ENCODE assay signal across 19 mouse cellular contexts in the genomic region with DNA sequence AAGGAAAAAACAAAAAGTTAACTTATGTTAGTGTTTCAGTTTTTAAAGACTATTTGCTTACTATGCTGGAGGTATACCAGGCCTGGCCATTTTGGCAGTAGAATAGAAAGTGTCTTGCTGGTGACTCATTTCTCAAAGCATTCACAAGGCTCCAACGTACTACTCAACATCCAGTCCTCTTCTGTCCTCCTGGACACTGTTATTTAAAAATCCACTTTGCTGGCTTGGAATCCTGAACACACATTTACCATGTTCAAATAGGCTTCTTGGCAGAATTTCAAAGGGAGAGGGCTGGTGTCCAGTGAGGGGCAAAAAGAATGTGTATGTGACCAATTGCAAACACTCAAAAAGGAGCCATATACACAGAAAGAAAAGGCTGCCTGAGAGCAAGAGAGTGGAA.
DNase-seq lines count a peak whose midpoint lies in the region; ATAC-seq and TF ChIP-seq lines count a peak whose summit lies in the region.
"Had no signal": no experiment of that assay in that cellular context is flagged by ENCODE, and none has a peak within 500 bp of the region (broad histone marks: within the 10 kb centered on the region; RNA-seq: fewer than 3 reads in every experiment).

No protein-coding gene starts in this region.

- no peak overlapping the region for H3K4me3 ChIP-seq in heart, embryonic 10.5 days
- no peak overlapping the region for H3K4me3 ChIP-seq in liver, embryonic 16.5 days (ENCODE audit: low read depth, low read length)
- H3K4me3 ChIP-seq in liver, embryonic 12.5 days = no peak overlapping the region
- no peak overlapping the region for H3K4me3 ChIP-seq in lung, postnatal 0 days (ENCODE audit: low read depth, low read length)
- H3K4me3 ChIP-seq: embryonic facial prominence, embryonic 13.5 days; hindbrain, embryonic 15.5 days had no signal

- WGBS in heart, embryonic 10.5 days = 77% methylated on average over 1 of the region's 1 CpGs
- 31% methylated on average over 1 of the region's 1 CpGs for WGBS in liver, embryonic 16.5 days (ENCODE audit: insufficient replicate concordance)
- WGBS in liver, embryonic 12.5 days (ENCODE audit: insufficient replicate concordance) = 54% methylated on average over 1 of the region's 1 CpGs
- WGBS in lung, postnatal 0 days = 34% methylated on average over 1 of the region's 1 CpGs

- TF ChIP-seq CTCF in lung, postnatal 0 days (IDR thresholded peaks at IDR 0.05) = no peak

- 0 out of 2 replicates have a peak, but pooled peaks have one; percentile 39 for ATAC-seq in liver, embryonic 16.5 days (ENCODE audit: low read depth)
- ATAC-seq in liver, embryonic 12.5 days = no peak
- peak; percentile 67 for ATAC-seq in lung, postnatal 0 days
- ATAC-seq: forebrain, embryonic 14.5 days had no signal

- intact Hi-C loops in gastrocnemius, postnatal 14 days (cut with DNase I; ENCODE audit: low total_unique reads) = no loop called here

- no peaks in the 10 kb centered on the region for H3K27me3 ChIP-seq in heart, embryonic 10.5 days (ENCODE audit: insufficient read depth, poor library complexity, severe bottlenecking)
- H3K27me3 ChIP-seq in liver, embryonic 16.5 days (ENCODE audit: control insufficient read depth, insufficient read depth, low read depth, low read length) = no peaks in the 10 kb centered on the region
- no peaks in the 10 kb centered on the region for H3K27me3 ChIP-seq in liver, embryonic 12.5 days (replicated peaks)
- H3K27me3 ChIP-seq in lung, postnatal 0 days (replicated peaks; ENCODE audit: insufficient read depth, low read length) = no peaks in the 10 kb centered on the region
- H3K27me3 ChIP-seq: CH12.LX; embryonic facial prominence, embryonic 13.5 days; hindbrain, embryonic 15.5 days had no signal

- peaks cover 9% of the 10 kb centered on the region; the same call in 1 of the 2 replicates for H3K4me1 ChIP-seq in heart, embryonic 10.5 days
- no peaks in the 10 kb centered on the region for H3K4me1 ChIP-seq in liver, embryonic 16.5 days (ENCODE audit: control insufficient read depth, low read depth, low read length)
- no peaks in the 10 kb centered on the region for H3K4me1 ChIP-seq in liver, embryonic 12.5 days
- H3K4me1 ChIP-seq in lung, postnatal 0 days (ENCODE audit: insufficient read depth, low read depth, low read length) = no peaks in the 10 kb centered on the region
- H3K4me1 ChIP-seq: hindbrain, embryonic 15.5 days had no signal

- no peaks in the 10 kb centered on the region for H3K36me3 ChIP-seq in heart, embryonic 10.5 days
- H3K36me3 ChIP-seq in liver, embryonic 16.5 days (ENCODE audit: control insufficient read depth, insufficient read depth) = no peaks in the 10 kb centered on the region
- no peaks in the 10 kb centered on the region for H3K36me3 ChIP-seq in liver, embryonic 12.5 days
- H3K36me3 ChIP-seq in lung, postnatal 0 days (ENCODE audit: insufficient read depth, low read length) = no peaks in the 10 kb centered on the region
- H3K36me3 ChIP-seq: embryonic facial prominence, embryonic 13.5 days; hindbrain, embryonic 15.5 days had no signal

- no peaks in the 10 kb centered on the region for H3K9me3 ChIP-seq in heart, embryonic 10.5 days
- H3K9me3 ChIP-seq in liver, embryonic 16.5 days (replicated peaks; ENCODE audit: control insufficient read depth, low read length) = no peaks in the 10 kb centered on the region
- H3K9me3 ChIP-seq in liver, embryonic 12.5 days (replicated peaks) = no peaks in the 10 kb centered on the region
- H3K9me3 ChIP-seq in lung, postnatal 0 days (ENCODE audit: low read length) = no peaks in the 10 kb centered on the region
- H3K9me3 ChIP-seq: embryonic facial prominence, embryonic 13.5 days; hindbrain, embryonic 15.5 days had no signal

- peak; percentile 29 for DNase-seq in heart, adult 11 months
- DNase-seq in heart, embryonic 10.5 days (ENCODE audit: low spot score) = no peak
- DNase-seq in lung, postnatal 0 days (ENCODE audit: low spot score) = peak; percentile 42
- DNase-seq in lung, postnatal 4 days = no peak
- DNase-seq in Muller cell, postnatal 12 days (ENCODE audit: inconsistent ontology term) = peak; percentile 63
- no peak for DNase-seq in gastrocnemius, postnatal 14 days
- DNase-seq: adrenal gland, adult 2 months; adrenal gland, postnatal 25 days; cerebellum, adult 18-20 months; cerebellum, adult 9-11 months; cerebellum, postnatal 36 days; gastrocnemius, postnatal 10 days; heart, postnatal 36 days had no signal

- H3K27ac ChIP-seq in heart, embryonic 10.5 days = no peak overlapping the region
- H3K27ac ChIP-seq in liver, embryonic 16.5 days (ENCODE audit: low read length) = no peak overlapping the region
- H3K27ac ChIP-seq in liver, embryonic 12.5 days = no peak overlapping the region
- H3K27ac ChIP-seq in lung, postnatal 0 days (ENCODE audit: low read length) = no peak overlapping the region
- H3K27ac ChIP-seq: embryonic facial prominence, embryonic 13.5 days; hindbrain, embryonic 15.5 days had no signal

- no peak overlapping the region for H3K4me2 ChIP-seq in liver, embryonic 16.5 days (ENCODE audit: low read depth, low read length)
- no peak overlapping the region for H3K4me2 ChIP-seq in liver, embryonic 12.5 days
- H3K4me2 ChIP-seq in lung, postnatal 0 days (replicated peaks; ENCODE audit: low read depth, low read length) = no peak overlapping the region
- H3K4me2 ChIP-seq: embryonic facial prominence, embryonic 13.5 days; hindbrain, embryonic 15.5 days had no signal

- no peak overlapping the region for H3K9ac ChIP-seq in liver, embryonic 16.5 days (ENCODE audit: low read depth, low read length)
- no peak overlapping the region for H3K9ac ChIP-seq in liver, embryonic 12.5 days
- H3K9ac ChIP-seq in lung, postnatal 0 days (replicated peaks; ENCODE audit: low read depth) = no peak overlapping the region
- H3K9ac ChIP-seq: embryonic facial prominence, embryonic 13.5 days; hindbrain, embryonic 15.5 days had no signal

- TF ChIP-seq EP300 in lung, postnatal 0 days (IDR thresholded peaks at IDR 0.05) = no peak; the same call in 1 of the 2 replicates

Comparison
In these comparisons a context has a peak if more than half of its experiments do, and no peak if none do; other contexts are left out.
1. DNase-seq: peak in heart, adult 11 months (single experiment), lung, postnatal 0 days (single experiment) and Muller cell, postnatal 12 days (single experiment); none in heart, embryonic 10.5 days (single experiment), lung, postnatal 4 days (0 of 2) and gastrocnemius, postnatal 14 days (single experiment).